Mouse (Mus musculus) lung, postnatal 10 days (tissue): ENCODE results near the gene Synpr.

Source experiments
- DNase-seq: peaks from one replicate; pipeline ENCODE4 v3.0.0; 2021

Synpr gene

GRCm38 (mm10) chr14:13355569-13356362 lies 71.2 kb downstream of the Synpr start:
- DNase-seq: peak; percentile 67

GRCm38 (mm10) chr14:13357101-13357667 lies 72.6 kb downstream of the Synpr start:
- no peak for DNase-seq

- DNase-seq: no peak
Observed at GRCm38 (mm10) chr14:13358037-13358436, 73.5 kb downstream of the Synpr start.

- DNase-seq: no peak
Observed at GRCm38 (mm10) chr14:13361184-13361583, 76.6 kb downstream of the Synpr start.

- no peak for DNase-seq
Observed at GRCm38 (mm10) chr14:13361642-13362041, 77.1 kb downstream of the Synpr start.

GRCm38 (mm10) chr14:13368309-13368708 lies 83.7 kb downstream of the Synpr start:
- DNase-seq: no peak

GRCm38 (mm10) chr14:13389081-13389480 lies 104.5 kb downstream of the Synpr start:
- DNase-seq: no peak

GRCm38 (mm10) chr14:13389954-13390353 lies 105.4 kb downstream of the Synpr start:
- no peak for DNase-seq

GRCm38 (mm10) chr14:13399226-13400020 lies 114.8 kb downstream of the Synpr start:
- DNase-seq: no peak

- no peak for DNase-seq
Observed at GRCm38 (mm10) chr14:13411636-13412035, 127.1 kb downstream of the Synpr start.

- DNase-seq: no peak
Observed at GRCm38 (mm10) chr14:13440723-13441122, 156.1 kb downstream of the Synpr start.

GRCm38 (mm10) chr14:13444908-13445307 lies 160.3 kb downstream of the Synpr start:
- DNase-seq: no peak

- DNase-seq: no peak
Observed at GRCm38 (mm10) chr14:13453461-13454204, 169.1 kb downstream of the Synpr start.

GRCm38 (mm10) chr14:13454991-13455390 lies 170.4 kb downstream of the Synpr start:
- DNase-seq: no peak

- DNase-seq: no peak
Observed at GRCm38 (mm10) chr14:13459333-13459732, 174.8 kb downstream of the Synpr start.

GRCm38 (mm10) chr14:13469211-13469610 lies 184.6 kb downstream of the Synpr start:
- DNase-seq: no peak

GRCm38 (mm10) chr14:13477821-13478220 lies 193.2 kb downstream of the Synpr start:
- DNase-seq: no peak

GRCm38 (mm10) chr14:13505355-13505754 lies 220.8 kb downstream of the Synpr start:
- DNase-seq: no peak

GRCm38 (mm10) chr14:13518608-13519139 lies 234.1 kb downstream of the Synpr start:
- no peak for DNase-seq

- no peak for DNase-seq
Observed at GRCm38 (mm10) chr14:13519239-13520011, 234.8 kb downstream of the Synpr start.

GRCm38 (mm10) chr14:13547746-13548145 lies 263.2 kb downstream of the Synpr start:
- no peak for DNase-seq

- no peak for DNase-seq
Observed at GRCm38 (mm10) chr14:13551209-13551608, 266.6 kb downstream of the Synpr start.
